Mouse (Mus musculus): ENCODE data around the gene Kcnn1.

DNA sequence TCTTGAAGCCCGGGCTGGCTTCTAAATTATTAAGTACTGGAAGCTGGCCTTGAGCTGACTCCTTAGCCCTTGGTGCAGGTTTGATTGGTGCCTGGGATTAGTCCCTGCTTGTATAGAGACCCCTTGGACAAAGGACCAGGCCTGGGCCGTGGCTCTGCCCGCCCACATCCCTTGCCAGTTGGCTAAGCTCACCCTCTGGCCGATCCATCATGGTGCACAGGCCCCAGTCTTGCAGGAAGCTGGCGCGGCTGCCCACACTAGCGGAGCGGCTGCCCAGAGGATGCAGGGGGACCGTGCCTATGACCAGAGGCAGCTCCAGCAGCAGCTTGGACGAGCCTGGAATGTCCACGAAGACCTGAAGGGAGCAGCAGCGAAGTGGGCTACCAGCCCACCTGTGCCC, 26.4 kb downstream of the Kcnn1 start:
- TF ChIP-seq CTCF (IDR thresholded peaks at IDR 0.05; ENCODE audit: borderline replicate concordance, control insufficient read depth, extremely low read depth, insufficient read depth, low read length, poor library complexity) (no peak), POLR2A (IDR thresholded peaks at IDR 0.05; ENCODE audit: control insufficient read depth, extremely low read depth, insufficient read depth, low read length, poor library complexity) (no peak)

All from thymus, adult 2 months (tissue).